ENCODE assay signal across 22 mouse cellular contexts in genomic region chr7:70168080-70168479, GRCm38 (mm10).
DNase-seq lines count a peak whose midpoint lies in the region; ATAC-seq lines count a peak whose summit lies in the region.
"Had no signal": no experiment of that assay in that cellular context is flagged by ENCODE, and none has a peak within 500 bp of the region (broad histone marks: within the 10 kb centered on the region; RNA-seq: fewer than 3 reads in every experiment).

No protein-coding gene starts in this region.

- peaks cover 100% of the 10 kb centered on the region for H3K27me3 ChIP-seq in forebrain, embryonic 10.5 days (ENCODE audit: poor library complexity, severe bottlenecking)
- peaks cover 67% of the 10 kb centered on the region for H3K27me3 ChIP-seq in forebrain, embryonic 14.5 days (replicated peaks; ENCODE audit: control insufficient read depth, insufficient read depth, low read length)
- no peaks in the 10 kb centered on the region for H3K27me3 ChIP-seq in lung, embryonic 16.5 days (ENCODE audit: control insufficient read depth, insufficient read depth, low read depth, low read length)
- H3K27me3 ChIP-seq in midbrain, embryonic 12.5 days: peaks cover 60% of the 10 kb centered on the region
- H3K27me3 ChIP-seq in midbrain, embryonic 15.5 days (replicated peaks): peaks cover 75% of the 10 kb centered on the region
- H3K27me3 ChIP-seq: heart, embryonic 12.5 days; heart, embryonic 15.5 days had no signal

- H3K27ac ChIP-seq in forebrain, embryonic 10.5 days: peak overlapping the region; percentile 80
- no peak overlapping the region for H3K27ac ChIP-seq in forebrain, embryonic 14.5 days (ENCODE audit: low read depth, low read length)
- H3K27ac ChIP-seq in lung, embryonic 16.5 days (ENCODE audit: low read length): no peak overlapping the region
- H3K27ac ChIP-seq in midbrain, embryonic 12.5 days (replicated peaks): 0 out of 2 replicates have a peak overlapping the region, but pooled peaks have one; percentile 17
- H3K27ac ChIP-seq in midbrain, embryonic 15.5 days: no peak overlapping the region
- H3K27ac ChIP-seq: forebrain, embryonic 13.5 days; heart, embryonic 15.5 days; hindbrain, embryonic 15.5 days had no signal

- WGBS in forebrain, embryonic 10.5 days: 12% methylated on average over 4 of the region's 4 CpGs
- 5% methylated on average over 4 of the region's 4 CpGs for WGBS in forebrain, embryonic 14.5 days
- 50% methylated on average over 4 of the region's 4 CpGs for WGBS in lung, embryonic 16.5 days
- WGBS in midbrain, embryonic 12.5 days: 7% methylated on average over 4 of the region's 4 CpGs
- WGBS in midbrain, embryonic 15.5 days: 11% methylated on average over 4 of the region's 4 CpGs

- DNase-seq in forebrain, embryonic 10.5 days (ENCODE audit: extremely low spot score, low spot score): no peak
- no peak for DNase-seq in forebrain, embryonic 14.5 days (ENCODE audit: low spot score)
- DNase-seq in heart, adult 11 months: peak; percentile 66
- DNase-seq in heart, adult 18-20 months: no peak
- no peak for DNase-seq in lung, postnatal 4 days
- DNase-seq: adrenal gland, adult 8-10 months; adrenal gland, postnatal 25 days; cerebellum, adult 18-20 months; cerebellum, adult 9-10 months; cerebellum, postnatal 14 days; gastrocnemius, postnatal 10 days; gastrocnemius, postnatal 36 days; heart, postnatal 10 days; heart, postnatal 36 days had no signal

- peaks cover 61% of the 10 kb centered on the region for H3K4me1 ChIP-seq in forebrain, embryonic 10.5 days
- H3K4me1 ChIP-seq in forebrain, embryonic 14.5 days (ENCODE audit: control insufficient read depth, insufficient read depth, low read length): no peaks in the 10 kb centered on the region
- 0 out of 2 replicates have a peak, but pooled peaks cover 2% of the 10 kb centered on the region for H3K4me1 ChIP-seq in lung, embryonic 16.5 days (replicated peaks; ENCODE audit: control insufficient read depth, insufficient read depth, low read length)
- H3K4me1 ChIP-seq in midbrain, embryonic 12.5 days: peaks cover 17% of the 10 kb centered on the region
- H3K4me1 ChIP-seq in midbrain, embryonic 15.5 days: no peaks in the 10 kb centered on the region
- H3K4me1 ChIP-seq: heart, embryonic 12.5 days; heart, embryonic 15.5 days; hindbrain, embryonic 15.5 days had no signal

- no peak overlapping the region for H3K9ac ChIP-seq in forebrain, embryonic 14.5 days (ENCODE audit: low read length)
- H3K9ac ChIP-seq in lung, embryonic 16.5 days (ENCODE audit: low read length): no peak overlapping the region
- H3K9ac ChIP-seq in midbrain, embryonic 12.5 days (replicated peaks): no peak overlapping the region
- no peak overlapping the region for H3K9ac ChIP-seq in midbrain, embryonic 15.5 days
- H3K9ac ChIP-seq: forebrain, embryonic 13.5 days; heart, embryonic 12.5 days; heart, embryonic 15.5 days; hindbrain, embryonic 15.5 days had no signal

- H3K36me3 ChIP-seq in forebrain, embryonic 10.5 days (replicated peaks): no peaks in the 10 kb centered on the region
- H3K36me3 ChIP-seq in forebrain, embryonic 14.5 days (ENCODE audit: control insufficient read depth, insufficient read depth, low read length): no peaks in the 10 kb centered on the region
- H3K36me3 ChIP-seq in lung, embryonic 16.5 days (ENCODE audit: control insufficient read depth, insufficient read depth, low read length): no peaks in the 10 kb centered on the region
- no peaks in the 10 kb centered on the region for H3K36me3 ChIP-seq in midbrain, embryonic 12.5 days
- no peaks in the 10 kb centered on the region for H3K36me3 ChIP-seq in midbrain, embryonic 15.5 days (replicated peaks)
- H3K36me3 ChIP-seq: heart, embryonic 12.5 days; heart, embryonic 15.5 days; hindbrain, embryonic 15.5 days had no signal

- peak overlapping the region; percentile 30; the same call in 1 of the 2 replicates for H3K4me3 ChIP-seq in forebrain, embryonic 10.5 days
- no peak overlapping the region for H3K4me3 ChIP-seq in forebrain, embryonic 14.5 days (ENCODE audit: low read depth, low read length)
- no peak overlapping the region for H3K4me3 ChIP-seq in lung, embryonic 16.5 days (ENCODE audit: low read length)
- no peak overlapping the region for H3K4me3 ChIP-seq in midbrain, embryonic 12.5 days
- no peak overlapping the region for H3K4me3 ChIP-seq in midbrain, embryonic 15.5 days
- H3K4me3 ChIP-seq: forebrain, embryonic 13.5 days; heart, embryonic 12.5 days; heart, embryonic 15.5 days; hindbrain, embryonic 15.5 days had no signal

- ATAC-seq in forebrain, embryonic 14.5 days: no peak
- ATAC-seq in lung, embryonic 16.5 days (ENCODE audit: low read depth): 0 out of 2 replicates have a peak, but pooled peaks have one; percentile 45
- no peak for ATAC-seq in midbrain, embryonic 12.5 days (ENCODE audit: low FRiP score, low read depth)
- no peak for ATAC-seq in midbrain, embryonic 15.5 days (replicated peaks)
- ATAC-seq: activated CD4-positive, CD25-positive, alpha-beta regulatory T cell, adult 4 months; forebrain, embryonic 13.5 days had no signal

- H3K4me2 ChIP-seq in forebrain, embryonic 14.5 days (ENCODE audit: low read length): no peak overlapping the region
- no peak overlapping the region for H3K4me2 ChIP-seq in lung, embryonic 16.5 days (ENCODE audit: low read depth, low read length)
- no peak overlapping the region; the same call in 1 of the 2 replicates for H3K4me2 ChIP-seq in midbrain, embryonic 12.5 days (replicated peaks)
- no peak overlapping the region for H3K4me2 ChIP-seq in midbrain, embryonic 15.5 days
- H3K4me2 ChIP-seq: forebrain, embryonic 13.5 days; heart, embryonic 12.5 days; heart, embryonic 15.5 days; hindbrain, embryonic 15.5 days had no signal

- no peaks in the 10 kb centered on the region for H3K9me3 ChIP-seq in forebrain, embryonic 10.5 days
- no peaks in the 10 kb centered on the region for H3K9me3 ChIP-seq in forebrain, embryonic 14.5 days (replicated peaks; ENCODE audit: control insufficient read depth, low read length)
- no peaks in the 10 kb centered on the region for H3K9me3 ChIP-seq in lung, embryonic 16.5 days (ENCODE audit: control insufficient read depth, low read length)
- H3K9me3 ChIP-seq in midbrain, embryonic 12.5 days: no peaks in the 10 kb centered on the region
- no peaks in the 10 kb centered on the region for H3K9me3 ChIP-seq in midbrain, embryonic 15.5 days
- H3K9me3 ChIP-seq: forebrain, embryonic 13.5 days; heart, embryonic 12.5 days; heart, embryonic 15.5 days; hindbrain, embryonic 15.5 days had no signal

Comparison
In these comparisons a context has a peak if more than half of its experiments do, and no peak if none do; other contexts are left out.
1. H3K27ac ChIP-seq: peak in forebrain, embryonic 10.5 days (single experiment) and midbrain, embryonic 12.5 days (single experiment); none in forebrain, embryonic 14.5 days (single experiment), lung, embryonic 16.5 days (single experiment) and midbrain, embryonic 15.5 days (single experiment).